Mouse (Mus musculus) liver, adult 2 months (tissue): ENCODE results near the gene Slc2a12. TPM values are rescaled to one million over a fixed set of nuclear protein-coding genes. Genes with fewer than 3 reads are reported as not detected.
A peak's percentile ranks its signal among the peaks of the same experiment; 100 is the strongest.

Experiments used
- DNase-seq: peaks from one replicate; pipeline ENCODE4 v3.0.0-alpha.2; 2011; ENCODE audit warnings: low read depth, low spot score; ENCODE audit errors: extremely low read depth
- H3K27ac ChIP-seq: fragments of 200-500 bp; replicated peaks from 2 replicates; pipeline ENCODE4 v1.5.1; 2012; ENCODE audit warnings: low read depth, mild to moderate bottlenecking, control low read depth, inconsistent platforms, low read length; ENCODE audit not compliant: insufficient read depth
- H3K27me3 ChIP-seq: fragments of 200-500 bp; 2 replicates; pipeline ENCODE4 v1.6.1; 2012; ENCODE audit warnings: mild to moderate bottlenecking, moderate library complexity, low read length, inconsistent platforms; ENCODE audit not compliant: control insufficient read depth, insufficient read depth
- H3K36me3 ChIP-seq: fragments of 200-500 bp; 2 replicates; pipeline ENCODE4 v1.6.1; 2012; ENCODE audit warnings: low read length, inconsistent platforms; ENCODE audit not compliant: control insufficient read depth, insufficient read depth
- H3K4me1 ChIP-seq: fragments of 200-500 bp; 2 replicates; pipeline ENCODE4 v1.6.1; 2011; ENCODE audit warnings: low read length; ENCODE audit not compliant: control insufficient read depth, insufficient read depth
- H3K4me3 ChIP-seq: fragments of 200-500 bp; 2 replicates; pipeline ENCODE4 v1.5.1; 2011; ENCODE audit warnings: low read depth, mild to moderate bottlenecking, control low read depth, low read length, moderate library complexity; ENCODE audit not compliant: insufficient read depth
- H3K79me2 ChIP-seq: fragments of 200-500 bp; 2 replicates; pipeline ENCODE4 v1.6.1; 2012; ENCODE audit warnings: inconsistent platforms, mild to moderate bottlenecking, low read length, moderate library complexity; ENCODE audit not compliant: control insufficient read depth, insufficient read depth
- H3K9ac ChIP-seq: fragments of 200-500 bp; 2 replicates; pipeline ENCODE4 v1.6.1; 2012; ENCODE audit warnings: low read depth, mild to moderate bottlenecking, control low read depth, inconsistent platforms, low read length
- CTCF ChIP-seq: fragments of 200-500 bp; IDR thresholded peaks from 2 replicates; pipeline ENCODE4 v1.5.1; 2011; ENCODE audit warnings: low read depth, low read length, control low read depth
- POLR2A ChIP-seq: fragments of 200-500 bp; IDR thresholded peaks from 2 replicates; pipeline ENCODE4 v1.6.1; 2011; ENCODE audit warnings: low read length, control low read depth; ENCODE audit not compliant: insufficient read depth; ENCODE audit errors: extremely low read depth
- WGBS: fragments of 180-500 bp; shearing (Covaris S2); methylation state at CpG from one replicate; pipeline ENCODE4 v1.1.7; 2018; 5-methylcytosine and 5-hydroxymethylcytosine counted together
- polyA plus RNA-seq: library from polyadenylated mRNA; depleted of rRNA; stranded (reverse); fragments of >200 nt; gene quantifications from 2 replicates; pipeline ENCODE4 v1.2.3, GENCODE M21; 2012
- total RNA-seq: library from RNA; depleted of rRNA; stranded (reverse); fragments of >200 nt; gene quantifications from 2 replicates; pipeline ENCODE4 v1.2.3, GENCODE M21; 2014

Gene Slc2a12
- total and polyA plus RNA-seq, 2 experiments: 0.13 to 0.46 TPM

GRCm38 (mm10) chr10:22710173-22710777 is 65.5 kb downstream of the Slc2a12 start:
- TF ChIP-seq CTCF: no peak
- TF ChIP-seq POLR2A: no peak
- Histone ChIP-seq H3K4me3 (no peak overlapping the region), H3K27ac (no peak overlapping the region), H3K4me1 (peaks cover 2% of the 10 kb centered on the region; the same call in 1 of the 2 replicates), H3K9ac (no peak overlapping the region), H3K79me2 (peaks cover 10% of the 10 kb centered on the region; the same call in 1 of the 2 replicates), H3K36me3 (peaks cover 28% of the 10 kb centered on the region), H3K27me3 (no peaks in the 10 kb centered on the region)
- WGBS: 96% methylated on average over 13 of the region's 13 CpGs
- DNase-seq: no peak

GRCm38 (mm10) chr10:22712955-22713354 is 68.1 kb downstream of the Slc2a12 start:
- 84% methylated on average over 2 of the region's 2 CpGs for whole genome bisulfite sequencing
- TF ChIP-seq POLR2A (no peak), CTCF (no peak)
- peaks cover 2% of the 10 kb centered on the region; the same call in 1 of the 2 replicates for H3K4me1 ChIP-seq

GRCm38 (mm10) chr10:22714520-22714919 is 69.7 kb downstream of the Slc2a12 start:
- Histone ChIP-seq H3K9ac (no peak overlapping the region), H3K27me3 (no peaks in the 10 kb centered on the region), H3K36me3 (0 out of 2 replicates have a peak, but pooled peaks cover 1% of the 10 kb centered on the region), H3K4me1 (peaks cover 2% of the 10 kb centered on the region; the same call in 1 of the 2 replicates), H3K79me2 (peaks cover 13% of the 10 kb centered on the region; the same call in 1 of the 2 replicates), H3K4me3 (no peak overlapping the region), H3K27ac (no peak overlapping the region)
- DNase-seq: peak; percentile 33
- 64% methylated on average over 4 of the region's 4 CpGs for WGBS
- TF ChIP-seq POLR2A (no peak), CTCF (peak; percentile 66; the same call in 1 of the 2 replicates)

More at GRCm38 (mm10) chr10:22712955-22713354, 68.1 kb downstream of the Slc2a12 start:
- H3K9ac ChIP-seq: no peak overlapping the region
- peaks cover 11% of the 10 kb centered on the region for H3K36me3 ChIP-seq
- H3K27ac ChIP-seq: no peak overlapping the region
- peaks cover 10% of the 10 kb centered on the region; the same call in 1 of the 2 replicates for H3K79me2 ChIP-seq
- no peaks in the 10 kb centered on the region for H3K27me3 ChIP-seq
- no peak for DNase-seq
- no peak overlapping the region for H3K4me3 ChIP-seq

- no peak for DNase-seq
- WGBS: 46% methylated on average over 4 of the region's 4 CpGs
- H3K36me3 ChIP-seq: no peaks in the 10 kb centered on the region
- H3K27ac ChIP-seq: no peak overlapping the region
- peaks cover 2% of the 10 kb centered on the region for H3K4me1 ChIP-seq
- no peak overlapping the region for H3K4me3 ChIP-seq
- peaks cover 31% of the 10 kb centered on the region for H3K79me2 ChIP-seq
- H3K27me3 ChIP-seq: no peaks in the 10 kb centered on the region
- no peak for TF ChIP-seq CTCF
- no peak for TF ChIP-seq POLR2A
- H3K9ac ChIP-seq: no peak overlapping the region
These were observed 73.7 kb downstream of the Slc2a12 start for GRCm38 (mm10) chr10:22718475-22718874.

GRCm38 (mm10) chr10:22720781-22721529 is 76.1 kb downstream of the Slc2a12 start:
- TF ChIP-seq POLR2A: no peak
- no peak for TF ChIP-seq CTCF
- WGBS: 88% methylated on average over 5 of the region's 5 CpGs
- no peak overlapping the region for H3K4me3 ChIP-seq
- no peaks in the 10 kb centered on the region for H3K27me3 ChIP-seq
- peaks cover 32% of the 10 kb centered on the region for H3K79me2 ChIP-seq
- no peak overlapping the region for H3K27ac ChIP-seq
- peaks cover 1% of the 10 kb centered on the region for H3K4me1 ChIP-seq
- no peak for DNase-seq
- H3K36me3 ChIP-seq: no peaks in the 10 kb centered on the region
- no peak overlapping the region for H3K9ac ChIP-seq

GRCm38 (mm10) chr10:22725166-22725565 is 80.4 kb downstream of the Slc2a12 start:
- WGBS: 22% methylated on average over 4 of the region's 4 CpGs
- Histone ChIP-seq H3K9ac (no peak overlapping the region), H3K79me2 (peaks cover 48% of the 10 kb centered on the region; the same call in 1 of the 2 replicates), H3K27me3 (no peaks in the 10 kb centered on the region), H3K4me1 (peaks cover 6% of the 10 kb centered on the region), H3K4me3 (no peak overlapping the region), H3K36me3 (no peaks in the 10 kb centered on the region), H3K27ac (no peak overlapping the region)
- peak; percentile 19 for DNase-seq
- TF ChIP-seq CTCF (no peak), POLR2A (no peak)
